Mouse (Mus musculus) ovary, adult 18-20 months (tissue): ENCODE data around the gene Cpb2.
A peak's percentile ranks its signal among the peaks of the same experiment; 100 is the strongest.

Source experiments
- DNase-seq: peaks from one replicate; pipeline ENCODE4 v3.0.0; 2022; ENCODE audit warnings: low spot score, mixed read lengths

The Cpb2 gene

GRCm38 (mm10) chr14:75246024-75247000, 4.2 kb downstream of the Cpb2 start:
- no peak for DNase-seq

GRCm38 (mm10) chr14:75250432-75250831, 8.3 kb downstream of the Cpb2 start:
- no peak for DNase-seq

GRCm38 (mm10) chr14:75256521-75256920, 14.4 kb downstream of the Cpb2 start:
- no peak for DNase-seq

- no peak for DNase-seq
Observed at GRCm38 (mm10) chr14:75269531-75269930, 27.4 kb downstream of the Cpb2 start.

GRCm38 (mm10) chr14:75279716-75280115, 37.6 kb downstream of the Cpb2 start:
- DNase-seq: no peak

- DNase-seq: no peak
Observed at GRCm38 (mm10) chr14:75280406-75280805, 38.3 kb downstream of the Cpb2 start.

GRCm38 (mm10) chr14:75283609-75284192, 41.6 kb downstream of the Cpb2 start:
- DNase-seq: no peak

- peak; percentile 89 for DNase-seq
Observed at GRCm38 (mm10) chr14:75284193-75284915, 42.3 kb downstream of the Cpb2 start, which contains the start of gene Zc3h13. TSS of gene Zc3h13 (plus strand) at chr14:75284373.

- no peak for DNase-seq
Observed at GRCm38 (mm10) chr14:75301081-75301480, 59.0 kb downstream of the Cpb2 start.

GRCm38 (mm10) chr14:75303807-75304206, 61.7 kb downstream of the Cpb2 start:
- DNase-seq: no peak

GRCm38 (mm10) chr14:75307855-75308254, 65.8 kb downstream of the Cpb2 start:
- no peak for DNase-seq

- DNase-seq: no peak
Observed at GRCm38 (mm10) chr14:75309336-75309992, 67.4 kb downstream of the Cpb2 start.

GRCm38 (mm10) chr14:75314484-75314883, 72.4 kb downstream of the Cpb2 start:
- DNase-seq: no peak

GRCm38 (mm10) chr14:75318736-75319135, 76.6 kb downstream of the Cpb2 start:
- no peak for DNase-seq

- no peak for DNase-seq
Observed at GRCm38 (mm10) chr14:75320269-75320668, 78.2 kb downstream of the Cpb2 start.

- DNase-seq: no peak
Observed at GRCm38 (mm10) chr14:75323354-75323753, 81.3 kb downstream of the Cpb2 start.

GRCm38 (mm10) chr14:75328062-75328461, 86.0 kb downstream of the Cpb2 start:
- DNase-seq: no peak

- DNase-seq: no peak
Observed at GRCm38 (mm10) chr14:75330621-75331020, 88.5 kb downstream of the Cpb2 start.
